Mouse (Mus musculus) adrenal gland, adult (tissue): ENCODE measurements around the gene Tmem126b.

ENCODE experiments used
- DNase-seq, 2 experiments: peaks; one replicate each; pipeline ENCODE4 v3.0.0; 2022 to 2023; ENCODE audit warnings: low spot score in 1 of 2; ENCODE audit not compliant: inconsistent age in 2 of 2

Tmem126b gene

DNA sequence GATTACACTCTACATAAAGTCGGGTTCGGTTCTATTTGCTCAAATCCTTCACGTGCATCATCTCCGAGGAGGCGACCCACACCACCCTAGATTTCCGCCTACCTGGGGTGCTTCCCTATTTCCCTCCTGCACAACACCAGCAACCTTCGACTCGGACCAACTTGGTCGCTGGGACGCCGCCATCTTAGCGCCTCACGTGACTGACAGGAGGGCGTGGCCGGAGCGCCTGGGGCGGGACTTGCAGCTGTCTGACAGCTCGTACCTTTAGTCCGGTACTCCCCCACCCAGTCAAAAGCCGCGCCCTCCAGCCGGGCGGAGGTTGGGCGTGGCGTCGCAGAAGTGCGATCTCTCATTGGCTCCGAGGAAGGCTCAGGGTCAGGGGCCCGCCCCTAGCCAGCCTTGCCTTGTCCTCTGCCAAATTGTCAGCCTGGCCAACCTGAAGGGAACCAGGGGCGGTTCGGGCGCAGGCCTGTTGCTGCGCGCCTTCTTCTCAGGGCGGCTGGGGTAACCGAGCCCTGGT lies at the start of gene Tmem126b:
TSS of gene Tmem126b (minus strand) at position 209 of the 520 bp plus-strand sequence.
- DNase-seq = peak; percentile 100

DNA sequence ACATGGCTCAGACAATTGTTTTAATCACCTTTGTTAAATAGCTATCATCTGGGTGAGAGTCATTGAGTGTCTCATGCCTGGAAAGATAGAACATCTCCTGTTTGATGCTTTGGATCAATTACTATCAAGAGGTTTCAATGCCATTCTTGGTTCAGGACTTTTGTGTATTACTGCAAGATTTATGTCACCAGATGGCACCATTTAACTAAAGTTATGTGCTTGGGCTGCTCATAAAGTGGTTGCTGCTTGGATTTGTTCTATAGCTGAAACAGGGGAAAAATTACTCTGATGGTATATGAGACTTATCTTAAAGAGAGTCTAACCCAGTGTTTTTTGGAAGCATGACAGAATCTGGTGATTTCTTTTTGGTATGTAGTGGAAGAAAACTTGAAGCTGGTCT lies 36.5 kb upstream of the Tmem126b start:
- DNase-seq = peak in 1 of 2 experiments; percentile 23

DNA sequence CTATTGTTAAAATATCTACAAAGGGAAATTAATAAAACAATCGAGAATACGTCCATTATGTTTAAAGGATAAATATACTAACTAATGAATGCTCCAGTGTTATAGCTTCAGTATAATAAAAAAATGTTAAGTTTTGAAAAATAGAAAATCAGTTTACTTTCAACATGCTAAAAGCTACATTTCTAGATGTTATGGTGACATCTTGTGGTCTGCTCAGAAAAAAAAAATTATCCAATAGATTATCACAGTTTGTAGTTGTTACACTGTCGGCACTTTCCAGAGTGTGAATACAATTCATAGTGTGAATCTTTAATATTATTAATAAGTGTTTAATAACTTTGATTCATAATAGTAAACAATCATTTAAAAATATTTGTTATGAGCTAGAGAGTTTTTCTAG lies 32.3 kb upstream of the Tmem126b start:
- no peak for DNase-seq

DNA sequence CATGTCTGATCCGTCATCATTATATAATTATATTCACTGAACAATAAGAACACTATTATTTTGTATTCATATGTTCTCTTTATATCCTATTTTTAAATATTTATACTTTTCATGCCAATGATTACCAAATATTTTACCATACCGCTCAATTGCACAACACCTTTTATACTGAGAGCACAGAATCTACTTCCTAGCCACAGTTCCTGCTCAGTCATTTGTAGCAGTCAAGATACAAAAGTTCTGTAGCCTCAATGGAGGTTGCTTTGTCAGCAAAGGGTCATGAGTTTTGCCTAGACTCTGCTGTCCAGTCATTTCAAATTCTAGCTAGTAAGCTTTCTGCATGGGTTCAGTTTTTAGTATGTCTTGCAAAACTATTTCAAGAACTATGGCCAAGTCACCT lies 6.8 kb upstream of the Tmem126b start:
- no peak for DNase-seq

DNA sequence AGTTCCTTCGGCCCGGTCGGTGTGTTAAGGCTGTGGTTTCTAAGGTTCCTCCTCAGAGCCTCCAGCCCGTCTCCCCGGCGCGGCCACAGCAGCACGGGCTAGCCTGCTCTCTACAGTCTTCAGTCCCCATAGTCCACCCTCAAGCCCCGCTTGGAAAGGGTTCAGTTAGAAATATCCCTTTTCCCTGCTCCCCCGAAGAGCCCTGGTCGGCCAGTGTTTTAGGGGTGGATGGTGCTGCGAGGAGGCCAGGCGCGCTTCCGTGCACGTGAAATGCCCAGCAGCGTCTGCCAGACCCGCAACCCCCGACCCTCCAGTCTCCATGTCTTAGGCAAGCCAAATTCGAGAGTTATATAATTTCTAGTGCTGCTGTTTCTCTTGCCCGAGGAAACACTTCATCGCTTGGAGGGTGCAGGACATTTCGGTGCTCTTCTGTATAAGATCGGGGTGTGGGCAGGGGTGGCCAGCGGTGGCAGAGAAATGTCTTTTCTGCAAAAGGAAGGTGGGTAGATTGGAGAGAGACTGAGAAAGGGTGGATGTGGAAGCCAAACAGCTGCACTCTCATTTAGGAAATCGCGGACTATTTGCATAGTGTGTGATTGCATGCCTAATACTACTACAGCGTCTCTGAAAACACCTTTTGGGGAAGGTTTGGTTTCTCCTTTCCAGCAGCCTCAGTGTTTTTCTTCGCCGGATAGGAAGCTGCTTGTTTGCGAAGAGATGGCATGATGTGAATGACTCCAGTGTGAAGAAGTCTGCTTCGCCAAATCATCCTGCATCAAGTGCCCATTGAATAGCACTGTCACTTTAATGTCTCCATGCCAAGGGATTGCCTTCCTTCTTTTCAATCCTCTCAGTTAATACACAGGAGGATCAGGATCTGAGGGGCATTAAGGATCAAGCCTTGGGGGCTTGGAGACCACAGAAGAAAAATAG lies 778 bp upstream of the Tmem126b start, which contains the start of gene Dlg2:
TSS of gene Dlg2 (plus strand) at position 360 of the 933 bp plus-strand sequence.
- peak; percentile 74 to 92 for DNase-seq

DNA sequence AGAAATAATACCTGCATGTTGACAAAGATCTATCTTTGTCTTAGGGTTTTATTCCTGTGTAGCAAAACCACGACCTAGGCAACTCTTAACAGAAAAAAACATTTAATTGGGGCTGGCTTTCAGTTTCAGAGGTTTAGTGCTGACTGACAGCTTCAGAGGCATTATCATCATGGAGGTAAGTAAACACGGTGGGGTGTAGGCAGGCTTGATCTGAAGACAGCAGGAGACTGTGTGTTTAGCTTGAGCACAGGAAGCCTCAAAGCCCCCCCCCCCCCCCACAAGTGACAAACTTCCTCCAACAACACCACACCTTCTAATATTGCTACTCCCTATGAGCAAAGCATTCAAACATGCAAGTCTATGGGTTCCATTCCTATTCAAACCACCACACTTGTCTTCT lies 2.3 kb downstream of the Tmem126b start:
- DNase-seq = no peak

DNA sequence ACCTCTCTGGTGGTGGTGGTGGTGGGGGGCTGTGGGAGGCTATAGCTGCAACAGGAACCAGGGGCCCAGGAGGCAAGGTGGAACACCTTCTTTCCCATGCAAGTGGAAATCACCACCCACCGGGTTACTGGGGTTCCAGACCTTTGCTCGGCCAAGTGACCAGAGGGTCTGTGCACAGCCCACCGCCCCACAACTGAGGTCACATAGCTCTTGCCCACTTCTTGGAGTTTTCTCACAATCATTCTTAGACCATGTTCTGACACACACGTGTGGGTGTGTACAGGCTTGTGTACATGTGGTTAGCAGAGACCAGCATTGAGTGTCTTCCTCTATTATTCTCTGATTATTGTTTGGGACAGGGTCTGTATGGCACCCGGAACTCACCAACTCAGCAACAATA lies 14.4 kb downstream of the Tmem126b start:
- DNase-seq = no peak

DNA sequence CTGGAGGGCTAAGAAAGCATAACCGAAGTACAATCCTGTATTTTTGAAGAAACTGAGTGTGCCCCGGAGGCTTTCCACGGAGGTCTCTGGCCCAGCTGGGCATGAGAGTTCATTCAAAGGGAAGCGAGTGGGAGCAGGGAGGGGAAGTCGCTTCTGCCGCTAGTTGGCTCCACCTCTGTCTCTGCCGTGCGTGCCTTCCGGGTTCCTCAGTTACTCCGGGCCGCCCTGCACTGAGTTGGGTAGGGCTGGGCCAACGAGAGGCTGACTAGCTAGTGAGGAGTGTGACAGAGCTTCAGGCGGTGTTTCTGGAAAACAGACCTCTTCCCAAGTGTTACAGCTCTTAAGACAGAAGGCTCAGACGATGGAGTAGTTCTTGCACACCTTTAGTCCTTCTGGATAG lies 14.9 kb downstream of the Tmem126b start:
- DNase-seq = peak; percentile 33 to 74

DNA sequence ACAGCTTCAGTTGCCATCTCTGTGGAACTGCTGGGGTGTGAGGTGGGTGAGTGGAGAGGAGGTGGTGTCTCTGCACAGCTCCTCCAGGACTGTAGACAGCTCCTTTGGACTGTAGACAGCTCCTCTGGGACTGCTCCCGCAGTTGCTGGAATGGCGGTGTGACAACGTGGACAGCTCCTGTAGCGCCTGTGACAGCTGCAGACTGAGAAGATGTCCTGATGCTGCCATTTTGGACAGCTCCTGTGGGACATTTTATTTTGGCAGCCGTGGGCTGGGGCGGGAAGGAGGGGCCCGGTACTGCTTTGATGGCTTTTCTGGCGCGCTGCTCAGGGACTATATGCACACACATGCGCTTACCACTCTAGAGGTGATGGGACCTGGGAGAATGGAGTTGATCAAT lies 15.5 kb downstream of the Tmem126b start:
- no peak for DNase-seq

DNA sequence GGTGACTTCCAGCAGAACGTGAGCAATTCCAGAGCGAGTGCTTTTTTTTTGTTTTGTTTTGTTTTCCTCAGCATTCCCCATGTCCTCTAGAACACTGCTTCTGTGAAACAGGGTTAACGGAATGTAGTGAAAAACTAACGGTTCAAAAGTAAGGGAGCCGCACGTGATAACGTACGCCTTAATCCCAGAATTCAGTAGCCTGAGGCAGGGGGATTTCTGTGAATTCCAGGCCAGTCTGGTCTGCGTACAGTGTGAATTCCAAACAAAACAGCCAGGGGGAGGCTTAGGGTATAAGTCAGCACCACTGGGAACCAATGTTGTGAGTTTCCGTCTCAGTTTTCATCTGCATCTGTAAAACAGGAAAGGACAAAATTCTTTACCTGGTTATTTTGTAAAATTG lies 18.3 kb downstream of the Tmem126b start:
- DNase-seq = peak in 1 of 2 experiments; percentile 29

DNA sequence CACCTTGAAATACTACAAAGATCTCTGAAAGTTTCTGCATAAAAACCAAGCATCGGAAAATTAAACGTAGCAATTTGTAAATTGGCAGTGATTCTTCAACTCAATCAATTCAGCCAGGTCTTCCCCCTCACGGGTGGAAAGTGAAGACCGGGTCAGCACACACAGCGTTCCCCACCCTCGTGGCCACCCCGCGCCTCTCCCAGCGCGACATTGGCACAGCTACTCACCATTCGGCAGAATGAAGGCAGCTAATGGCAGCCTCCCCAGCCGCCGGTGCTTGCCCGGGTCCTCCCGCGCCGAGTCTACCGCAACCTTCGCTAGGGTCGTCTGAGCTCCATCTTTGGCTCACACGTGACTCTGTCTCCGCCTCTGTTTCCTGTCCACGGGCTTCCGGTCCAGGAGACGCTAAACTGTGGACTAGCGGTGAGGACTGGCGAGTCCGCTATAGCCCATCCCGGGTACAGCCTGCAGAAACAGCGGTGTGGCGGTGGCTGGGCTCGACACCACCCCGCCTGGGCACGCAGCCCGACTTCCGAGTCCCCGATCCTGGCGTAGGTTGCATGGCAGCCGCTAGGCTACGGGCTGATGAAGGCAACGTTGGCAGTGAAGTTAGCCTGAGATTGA lies 18.8 kb downstream of the Tmem126b start, which contains the start of gene Tmem126a:
TSS of gene Tmem126a (minus strand) at position 385 of the 624 bp plus-strand sequence.
- DNase-seq = peak; percentile 90 to 96

DNA sequence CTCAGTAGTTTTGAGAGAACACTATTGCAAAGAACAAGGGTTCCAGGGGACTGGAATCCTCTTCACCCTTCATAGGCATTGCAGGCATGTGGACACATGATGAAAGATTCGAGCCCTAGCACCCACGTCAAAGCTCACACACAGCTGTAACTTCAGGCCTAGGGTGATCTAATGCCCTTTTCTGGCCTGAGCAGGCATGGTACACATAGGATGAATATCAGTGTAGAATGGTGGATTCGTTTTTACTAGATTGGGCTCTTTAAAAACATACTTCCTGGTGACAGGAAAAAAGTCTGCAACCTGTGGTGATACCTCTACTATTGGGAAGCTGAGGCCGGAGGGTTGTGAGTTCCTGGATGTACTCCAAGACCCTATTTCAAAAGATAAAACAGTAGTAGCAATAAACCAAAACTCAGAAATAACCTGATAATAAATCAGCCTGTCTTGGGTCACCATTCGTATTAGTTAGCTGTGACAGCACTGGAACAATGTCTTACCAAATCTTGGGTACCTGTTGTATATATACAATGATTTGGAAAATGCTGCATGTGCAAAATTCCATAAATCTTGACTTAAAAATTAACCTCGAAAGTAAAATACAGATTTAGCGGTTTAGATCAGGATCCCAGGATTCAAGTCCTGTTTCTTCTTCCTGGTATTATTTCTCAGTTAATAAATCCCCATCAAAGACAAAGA lies 19.5 kb downstream of the Tmem126b start:
- peak in 1 of 2 experiments; percentile 59 for DNase-seq

DNA sequence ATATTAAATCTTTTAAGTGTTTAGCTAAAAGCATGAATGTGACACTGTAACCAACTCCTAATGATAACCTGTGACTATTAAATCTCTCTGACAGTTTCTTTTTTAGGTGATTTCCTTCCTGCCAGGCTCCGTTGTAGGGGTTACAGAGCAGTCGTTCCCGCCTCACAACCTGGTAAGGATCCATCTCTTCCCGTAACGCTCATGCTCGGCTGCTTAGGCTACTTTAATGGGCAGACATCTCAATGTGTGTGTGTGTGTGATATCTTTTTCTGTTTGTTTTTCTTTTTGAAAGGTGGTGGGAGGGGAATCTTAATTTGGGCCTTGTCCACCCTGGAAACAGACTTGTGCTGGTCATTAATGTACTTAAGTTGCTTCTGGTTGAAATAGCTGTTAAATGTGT lies 31.6 kb downstream of the Tmem126b start:
- DNase-seq = peak; percentile 31 to 76

DNA sequence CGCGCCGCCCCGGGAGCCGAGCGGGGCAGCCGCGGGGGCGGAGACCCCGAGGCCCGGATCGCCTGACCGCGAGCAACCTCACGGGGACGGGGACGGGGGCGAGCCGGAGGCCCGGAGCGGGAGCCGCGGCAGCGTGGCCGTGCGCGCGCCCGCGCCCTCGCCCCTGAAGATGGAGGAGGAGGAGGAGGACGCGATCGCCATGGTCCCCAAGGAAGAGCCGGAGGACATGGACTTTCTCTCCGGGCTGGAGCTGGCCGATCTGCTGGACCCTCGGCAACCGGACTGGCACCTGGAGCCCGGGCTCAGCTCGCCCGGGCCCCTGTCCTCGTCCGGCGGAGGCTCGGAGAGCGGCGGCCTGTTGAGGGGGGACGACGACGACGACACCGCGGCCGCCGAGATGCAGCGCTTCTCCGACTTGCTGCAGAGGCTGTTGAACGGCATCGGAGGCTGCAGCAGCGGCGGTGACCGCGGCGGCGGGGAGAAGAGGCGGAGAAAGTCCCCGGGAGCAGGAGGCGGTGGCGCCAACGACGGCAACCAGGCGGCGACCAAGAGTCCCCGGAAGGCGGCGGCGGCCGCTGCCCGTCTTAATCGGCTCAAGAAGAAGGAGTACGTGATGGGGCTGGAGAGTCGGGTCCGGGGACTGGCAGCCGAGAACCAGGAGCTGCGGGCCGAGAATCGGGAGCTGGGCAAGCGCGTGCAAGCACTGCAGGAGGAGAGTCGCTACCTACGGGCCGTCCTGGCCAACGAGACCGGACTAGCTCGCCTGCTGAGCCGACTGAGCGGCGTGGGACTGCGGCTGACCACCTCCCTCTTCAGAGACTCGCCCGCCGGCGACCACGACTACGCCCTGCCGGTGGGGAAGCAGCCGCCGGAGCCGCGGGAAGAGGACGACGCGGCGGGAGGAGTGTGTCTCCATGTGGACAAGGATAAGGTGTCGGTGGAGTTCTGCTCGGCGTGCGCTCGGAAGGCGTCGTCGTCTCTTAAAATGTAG lies 32.4 kb downstream of the Tmem126b start:
- peak; percentile 81 to 91 for DNase-seq

DNA sequence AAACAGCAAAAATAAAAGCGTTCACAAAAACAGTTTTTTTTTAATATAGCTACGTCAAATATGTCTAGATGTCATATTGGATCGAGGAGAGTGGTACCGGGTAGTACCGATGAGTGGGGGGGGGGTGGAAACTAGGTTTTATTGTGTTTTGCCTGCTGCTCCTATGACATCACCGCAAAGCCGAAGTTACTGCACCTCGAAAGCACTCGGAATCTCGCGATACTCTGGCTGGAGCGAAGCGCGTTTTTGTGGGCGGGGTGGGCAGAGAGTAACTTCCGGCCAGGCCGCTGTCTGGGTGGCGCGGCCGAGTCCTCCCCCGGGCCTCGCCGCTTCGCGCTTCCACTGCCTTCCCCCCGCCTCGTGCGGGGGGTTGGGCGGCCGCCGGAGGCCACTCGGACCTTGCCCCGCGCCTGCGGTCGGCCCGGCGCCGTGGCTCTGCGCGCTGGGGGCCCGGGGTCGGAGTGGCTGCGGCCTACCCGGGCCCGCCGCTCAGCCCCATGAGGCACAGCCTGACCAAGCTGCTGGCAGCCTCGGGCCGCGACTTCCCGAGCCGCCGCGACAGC lies 33.2 kb downstream of the Tmem126b start, which contains the start of gene Crebzf:
TSS of gene Crebzf (plus strand) at position 212 of the 563 bp plus-strand sequence.
- peak; percentile 97 to 99 for DNase-seq

DNA sequence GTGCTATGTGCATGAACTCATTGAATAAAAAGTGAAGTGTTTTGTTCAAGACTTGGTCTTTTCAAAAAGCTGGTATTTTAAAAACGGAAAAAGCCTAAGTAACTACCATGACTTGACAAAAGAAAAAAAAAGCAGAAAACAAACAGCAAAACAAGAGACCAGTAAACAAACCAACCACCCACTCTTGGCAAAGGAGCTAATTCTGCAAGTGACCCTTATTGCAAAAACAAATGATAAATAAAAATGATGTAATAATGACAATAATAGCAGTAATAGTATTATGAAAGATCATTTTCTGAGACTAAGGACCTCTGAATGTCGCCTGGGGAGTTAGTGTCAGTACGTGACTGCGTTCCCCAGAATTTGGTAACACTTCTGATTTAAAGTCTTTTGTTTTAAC lies 33.7 kb downstream of the Tmem126b start:
- DNase-seq = peak in 1 of 2 experiments; percentile 45

DNA sequence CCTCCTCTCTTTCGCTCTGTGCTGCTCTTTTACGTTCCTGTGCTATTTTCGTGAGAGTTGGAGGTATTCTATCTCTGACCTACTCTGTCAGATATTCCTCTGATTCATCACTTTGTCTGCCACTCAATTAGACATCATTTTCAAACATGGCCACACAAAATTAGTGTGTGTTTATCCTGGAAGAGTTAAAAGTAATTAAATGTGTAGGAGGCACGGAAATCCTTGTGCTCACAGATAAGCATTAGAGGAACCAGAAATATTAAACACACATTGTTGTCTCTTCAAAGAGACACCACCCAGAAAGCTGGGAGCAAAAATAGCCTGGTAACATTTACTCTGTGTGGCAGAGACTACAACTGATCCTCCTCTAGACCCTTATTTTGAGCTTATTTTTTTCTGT lies 35.8 kb downstream of the Tmem126b start:
- no peak for DNase-seq

DNA sequence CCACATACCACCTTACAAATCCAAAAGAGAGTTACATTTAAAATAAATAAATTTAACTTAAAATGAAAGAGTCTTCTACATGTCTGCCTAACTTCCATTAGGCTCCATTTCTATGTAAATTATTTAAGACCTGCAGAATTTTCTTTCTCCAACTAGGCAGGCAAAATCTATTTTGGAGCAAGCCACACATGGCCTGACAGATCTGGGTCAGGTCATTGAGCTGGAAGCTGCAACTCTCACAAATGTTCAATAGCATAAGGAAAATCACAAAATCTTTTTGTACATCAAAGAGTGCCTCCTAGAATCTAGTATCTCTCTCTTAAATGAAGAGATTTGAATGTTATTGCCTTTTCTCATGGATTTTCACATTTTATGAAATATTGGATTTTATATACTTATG lies 43.6 kb downstream of the Tmem126b start:
- no peak for DNase-seq

DNA sequence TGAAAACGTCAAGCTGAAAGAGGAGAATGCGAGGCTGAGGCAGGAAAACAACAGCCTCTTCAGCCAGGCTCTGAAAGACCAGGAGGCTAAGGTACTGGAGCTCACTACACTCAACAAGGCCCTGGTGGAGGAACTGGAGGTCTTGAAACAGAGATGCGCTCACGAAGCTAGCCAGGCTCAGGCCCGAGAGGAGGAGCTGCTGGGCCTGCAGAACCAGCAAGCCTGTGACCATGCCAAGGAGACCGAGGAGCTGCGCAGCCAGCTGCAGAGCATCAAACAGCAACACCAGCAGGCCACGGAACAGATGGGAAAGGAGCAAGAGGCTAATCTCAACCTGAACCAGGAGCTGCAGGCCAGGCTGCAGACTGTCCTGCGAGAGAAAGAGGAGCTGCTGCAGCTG lies 48.8 kb downstream of the Tmem126b start:
- DNase-seq = peak in 1 of 2 experiments; percentile 8
